Mouse (Mus musculus) bone marrow, adult 2 months (tissue): ENCODE measurements around the gene Krtcap2.
A peak's percentile ranks its signal among the peaks of the same experiment; 100 is the strongest.

Experiments
- CTCF ChIP-seq: fragments of 200-500 bp; IDR thresholded peaks from 2 replicates; pipeline ENCODE4 v1.5.1; 2011; ENCODE audit warnings: low read length, control low read depth; ENCODE audit not compliant: control insufficient read depth, insufficient read depth
- POLR2A ChIP-seq: fragments of 200-500 bp; IDR thresholded peaks from 2 replicates; pipeline ENCODE4 v1.6.1; 2011; ENCODE audit warnings: low read depth, mild to moderate bottlenecking, control low read depth, low read length, borderline replicate concordance; ENCODE audit not compliant: control insufficient read depth

DNA sequence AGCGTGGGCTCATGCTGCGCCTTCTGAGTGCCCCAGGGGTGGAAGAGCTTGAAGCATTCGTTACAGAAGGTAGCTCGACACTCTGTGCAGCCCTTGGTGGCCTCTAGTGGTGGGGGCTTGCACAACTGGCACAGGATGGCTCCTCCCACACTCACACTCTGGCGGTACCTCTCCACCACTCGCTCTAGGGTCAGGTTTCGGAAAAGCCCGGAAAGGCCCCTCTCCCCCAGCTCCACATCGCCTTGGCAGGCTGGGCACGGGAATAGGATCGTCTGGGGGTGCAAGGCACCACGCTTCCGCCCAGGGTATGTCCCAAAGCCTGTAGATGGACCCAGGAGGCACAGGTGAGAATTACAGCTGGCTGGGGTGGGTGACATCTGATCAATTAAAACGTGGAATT, 2.2 kb upstream of the Krtcap2 start:
- peak; percentile 58 for TF ChIP-seq CTCF
- no peak for TF ChIP-seq POLR2A
